Comparison of ENCODE assay signal across 18 mouse cellular contexts in genomic region chr11:104297671-104298070, GRCm38 (mm10).
DNase-seq lines count a peak whose midpoint lies in the region; TF ChIP-seq lines count a peak whose summit lies in the region.
"Had no signal": no experiment of that assay in that cellular context is flagged by ENCODE, and none has a peak within 500 bp of the region (broad histone marks: within the 10 kb centered on the region; RNA-seq: fewer than 3 reads in every experiment).

No protein-coding gene starts in this region.

- H3K4me3 ChIP-seq in ES-Bruce4 (ENCODE audit: low read depth, low read length), result no peak overlapping the region
- H3K4me3 ChIP-seq: erythroblast, embryonic 14.5 days; heart, embryonic 13.5 days; left cerebral cortex, adult 2 months; limb, embryonic 12.5 days; liver, embryonic 13.5 days; midbrain, embryonic 13.5 days; myocyte had no signal

- no peaks in the 10 kb centered on the region for H3K9me3 ChIP-seq in ES-Bruce4 (replicated peaks; ENCODE audit: control insufficient read depth, insufficient read depth, low read length, poor library complexity, severe bottlenecking)
- H3K9me3 ChIP-seq: heart, embryonic 13.5 days; limb, embryonic 12.5 days; liver, embryonic 13.5 days; midbrain, embryonic 13.5 days had no signal

- no peak for TF ChIP-seq EP300 in ES-Bruce4 (IDR thresholded peaks at IDR 0.05; ENCODE audit: insufficient read depth, low read depth, low read length)

- H3K27ac ChIP-seq in ES-Bruce4 (ENCODE audit: insufficient read depth, low read length), result no peak overlapping the region
- H3K27ac ChIP-seq: heart, embryonic 13.5 days; hindbrain, embryonic 14.5 days; kidney, postnatal 0 days; left cerebral cortex, adult 2 months; limb, embryonic 12.5 days; liver, embryonic 13.5 days; midbrain, embryonic 13.5 days had no signal

- H3K27me3 ChIP-seq in ES-Bruce4 (ENCODE audit: control insufficient read depth, insufficient read depth, low read length, poor library complexity, severe bottlenecking), result no peaks in the 10 kb centered on the region
- H3K27me3 ChIP-seq: limb, embryonic 12.5 days; liver, embryonic 13.5 days; midbrain, embryonic 13.5 days had no signal

- no peaks in the 10 kb centered on the region for H3K36me3 ChIP-seq in ES-Bruce4 (ENCODE audit: control insufficient read depth, insufficient read depth, low read length, poor library complexity, severe bottlenecking)
- H3K36me3 ChIP-seq: heart, embryonic 13.5 days; limb, embryonic 12.5 days; liver, embryonic 13.5 days had no signal

- intact Hi-C loops in heart, postnatal 25 days (cut with DNase I), result no loop called here
- intact Hi-C loops in heart, postnatal 10 days (cut with DNase I), result no loop called here
- intact Hi-C loops in left cerebral cortex, postnatal 14 days (cut with DNase I), result no loop called here

- no peak for TF ChIP-seq POLR2A in ES-Bruce4 (IDR thresholded peaks at IDR 0.05; ENCODE audit: insufficient read depth, low read length)

- H3K9ac ChIP-seq in ES-Bruce4 (ENCODE audit: low read depth, poor library complexity, severe bottlenecking), result peak overlapping the region; percentile 48
- H3K9ac ChIP-seq: heart, embryonic 13.5 days; hindbrain, embryonic 14.5 days; limb, embryonic 12.5 days; liver, embryonic 13.5 days; midbrain, embryonic 13.5 days had no signal

- peak; percentile 71 for DNase-seq in adrenal gland, postnatal 14 days
- DNase-seq in adrenal gland, adult 18-20 months (ENCODE audit: low spot score in 2 of 2), result no peak
- DNase-seq in heart, adult 8-10 months (ENCODE audit: low spot score), result peak; percentile 27
- no peak for DNase-seq in heart, postnatal 25 days (ENCODE audit: low spot score)
- DNase-seq in heart, postnatal 10 days, result peak; percentile 63 to 66
- DNase-seq in frontal cortex, postnatal 36 days (ENCODE audit: low spot score in 2 of 2), result no peak
- DNase-seq in left cerebral cortex, postnatal 14 days (ENCODE audit: low spot score in 2 of 2), result no peak
- DNase-seq: liver, embryonic 13.5 days; thymus, postnatal 4 days had no signal

- no peak for TF ChIP-seq CTCF in ES-Bruce4 (IDR thresholded peaks at IDR 0.05; ENCODE audit: low read depth, low read length)

- peaks cover 24% of the 10 kb centered on the region for H3K4me1 ChIP-seq in ES-Bruce4 (ENCODE audit: control insufficient read depth, insufficient read depth, low read length)

Comparison
In these comparisons a context has a peak if more than half of its experiments do, and no peak if none do; other contexts are left out.
1. DNase-seq: peak in adrenal gland, postnatal 14 days (single experiment), heart, adult 8-10 months (single experiment) and heart, postnatal 10 days (2 of 2); none in adrenal gland, adult 18-20 months (0 of 2), heart, postnatal 25 days (single experiment), frontal cortex, postnatal 36 days (0 of 2) and left cerebral cortex, postnatal 14 days (0 of 2).